Mouse (Mus musculus) spleen, postnatal 10 days (tissue): ENCODE measurements around the gene Med27.
"Not testable (repeated sequence)": the region's sequence is repeated elsewhere in the genome, so short reads cannot be mapped to it uniquely, and the experiment has no call there.

ENCODE experiments used
- DNase-seq, 2 experiments: peaks; one replicate each; pipeline ENCODE4 v3.0.0; 2021 to 2022; ENCODE audit warnings: low spot score in 2 of 2

Med27 gene

GRCm38 (mm10) chr2:29516621-29517170, 170.1 kb downstream of the Med27 start:
- DNase-seq, result no peak

GRCm38 (mm10) chr2:29519402-29519801, 172.8 kb downstream of the Med27 start:
- no peak for DNase-seq

GRCm38 (mm10) chr2:29520206-29520605, 173.6 kb downstream of the Med27 start:
- DNase-seq, result no peak

- no peak for DNase-seq
Measured at GRCm38 (mm10) chr2:29521486-29521885, 174.9 kb downstream of the Med27 start.

GRCm38 (mm10) chr2:29523918-29524811, 177.5 kb downstream of the Med27 start:
- DNase-seq, result no peak

- DNase-seq, result no peak
Measured at GRCm38 (mm10) chr2:29525273-29525805, 178.7 kb downstream of the Med27 start.

- DNase-seq, result peak in 1 of 2 experiments; percentile 57
Measured at GRCm38 (mm10) chr2:29526266-29526665, 179.6 kb downstream of the Med27 start.

GRCm38 (mm10) chr2:29527480-29527879, 180.9 kb downstream of the Med27 start:
- not testable (repeated sequence) for DNase-seq

GRCm38 (mm10) chr2:29528811-29529210, 182.2 kb downstream of the Med27 start:
- no peak for DNase-seq

- DNase-seq, result not testable (repeated sequence)
Measured at GRCm38 (mm10) chr2:29529788-29530187, 183.2 kb downstream of the Med27 start.

GRCm38 (mm10) chr2:29532173-29532572, 185.6 kb downstream of the Med27 start:
- DNase-seq, result no peak

- no peak for DNase-seq
Measured at GRCm38 (mm10) chr2:29532921-29533320, 186.3 kb downstream of the Med27 start.

GRCm38 (mm10) chr2:29535566-29536244, 189.1 kb downstream of the Med27 start:
- no peak for DNase-seq

- no peak for DNase-seq
Measured at GRCm38 (mm10) chr2:29536481-29536880, 189.9 kb downstream of the Med27 start.

- no peak for DNase-seq
Measured at GRCm38 (mm10) chr2:29537334-29537733, 190.7 kb downstream of the Med27 start.

GRCm38 (mm10) chr2:29542039-29542438, 195.4 kb downstream of the Med27 start:
- no peak for DNase-seq

- no peak for DNase-seq
Measured at GRCm38 (mm10) chr2:29546571-29546970, 200.0 kb downstream of the Med27 start.

- no peak for DNase-seq
Measured at GRCm38 (mm10) chr2:29551816-29552585, 205.4 kb downstream of the Med27 start.

GRCm38 (mm10) chr2:29553945-29554634, 207.5 kb downstream of the Med27 start:
- peak; percentile 29 to 69 for DNase-seq

GRCm38 (mm10) chr2:29558561-29558960, 211.9 kb downstream of the Med27 start:
- no peak for DNase-seq

GRCm38 (mm10) chr2:29559955-29560354, 213.3 kb downstream of the Med27 start:
- no peak for DNase-seq
